Comparison of ENCODE assay signal across 16 mouse cellular contexts in the genomic region with DNA sequence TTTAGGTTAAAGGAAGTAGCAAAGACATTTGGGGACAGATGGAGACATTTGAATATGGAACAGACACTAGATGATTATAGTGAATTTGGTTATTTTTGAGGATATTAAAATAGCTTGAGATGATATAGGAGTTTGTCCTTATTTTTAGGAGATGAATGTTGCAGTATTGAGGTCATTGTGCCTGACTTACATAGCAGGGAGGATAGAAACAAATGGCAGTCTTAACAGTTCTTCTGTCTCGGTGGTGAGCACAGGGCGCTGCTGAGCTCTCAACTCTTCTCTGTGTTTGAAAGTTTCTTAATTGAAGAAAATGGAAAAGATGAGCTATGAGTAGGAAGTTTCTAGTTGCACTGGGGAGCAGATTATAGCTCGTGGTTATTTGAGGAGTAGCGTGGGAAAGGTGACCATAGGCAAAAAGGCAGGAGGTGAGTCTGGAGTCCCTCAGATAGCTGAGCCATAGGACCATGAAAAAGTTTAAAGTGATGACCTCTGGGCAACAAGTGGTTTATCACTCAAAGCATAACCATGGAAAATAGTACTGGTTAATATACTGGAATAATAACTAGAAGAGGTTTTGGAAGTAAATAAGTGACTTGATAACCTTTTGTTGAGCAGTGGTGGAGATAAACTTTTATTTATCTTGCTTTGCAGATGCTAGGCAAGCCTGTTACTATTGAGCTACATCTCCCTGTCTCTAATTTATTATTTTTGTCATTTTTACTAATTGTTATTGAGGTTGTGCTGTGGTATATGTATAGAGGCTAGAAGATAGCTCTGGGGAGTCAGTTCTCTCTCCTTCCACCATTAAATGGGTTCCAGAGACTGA.
"Had no signal": no experiment of that assay in that cellular context is flagged by ENCODE, and none has a peak within 500 bp of the region (broad histone marks: within the 10 kb centered on the region; RNA-seq: fewer than 3 reads in every experiment).

No protein-coding gene starts in this region.

- H3K4me3 ChIP-seq: limb, embryonic 15.5 days; megakaryocyte, embryonic 14.5 days; midbrain, embryonic 13.5 days; myocyte; neural tube, embryonic 15.5 days had no signal

- H3K27ac ChIP-seq: limb, embryonic 15.5 days; midbrain, embryonic 13.5 days; neural tube, embryonic 15.5 days had no signal

- H3K36me3 ChIP-seq: limb, embryonic 15.5 days; midbrain, embryonic 13.5 days; neural tube, embryonic 15.5 days had no signal

- H3K4me1 ChIP-seq: limb, embryonic 15.5 days; midbrain, embryonic 13.5 days; neural tube, embryonic 15.5 days had no signal

- H3K9ac ChIP-seq: limb, embryonic 15.5 days; lung, embryonic 14.5 days; midbrain, embryonic 13.5 days; neural tube, embryonic 15.5 days had no signal

- H3K27me3 ChIP-seq: limb, embryonic 15.5 days; megakaryocyte, embryonic 14.5 days; midbrain, embryonic 13.5 days; neural tube, embryonic 15.5 days had no signal

- ATAC-seq: intestine, embryonic 16.5 days; midbrain, embryonic 13.5 days had no signal

- H3K9me3 ChIP-seq: limb, embryonic 15.5 days; megakaryocyte, embryonic 14.5 days; midbrain, embryonic 13.5 days; neural tube, embryonic 15.5 days had no signal

- DNase-seq: kidney, adult 2 months; kidney, postnatal 36 days; layer of hippocampus, adult 9-11 months; layer of hippocampus, postnatal 36 days; lung, embryonic 14.5 days; lung, postnatal 10 days; lung, postnatal 4 days; spleen, adult 18-20 months; thymus, adult 18-20 months; thymus, postnatal 14 days had no signal

- H3K4me2 ChIP-seq: limb, embryonic 15.5 days; lung, embryonic 14.5 days; midbrain, embryonic 13.5 days; neural tube, embryonic 15.5 days had no signal
